20 mouse cellular contexts compared by ENCODE assay signal in genomic region chr16:93306951-93307350, GRCm38 (mm10).
DNase-seq lines count a peak whose midpoint lies in the region; TF ChIP-seq lines count a peak whose summit lies in the region.
"Had no signal": no experiment of that assay in that cellular context is flagged by ENCODE, and none has a peak within 500 bp of the region (broad histone marks: within the 10 kb centered on the region; RNA-seq: fewer than 3 reads in every experiment).

No protein-coding gene starts in this region.

- WGBS in heart, embryonic 10.5 days, result 93% methylated on average over 18 of the region's 18 CpGs

- H3K4me1 ChIP-seq in heart, embryonic 10.5 days, result no peaks in the 10 kb centered on the region
- H3K4me1 ChIP-seq in testis, adult 2 months (ENCODE audit: control insufficient read depth, insufficient read depth, low read length), result peaks cover 10% of the 10 kb centered on the region
- H3K4me1 ChIP-seq: forebrain, embryonic 13.5 days; forebrain, embryonic 15.5 days had no signal

- 0 out of 2 replicates have a peak, but pooled peaks cover 4% of the 10 kb centered on the region for H3K9me3 ChIP-seq in heart, embryonic 10.5 days
- H3K9me3 ChIP-seq: forebrain, embryonic 13.5 days; forebrain, embryonic 15.5 days had no signal

- no peaks in the 10 kb centered on the region for H3K36me3 ChIP-seq in heart, embryonic 10.5 days
- H3K36me3 ChIP-seq in testis, adult 2 months (ENCODE audit: control insufficient read depth, insufficient read depth, low read length), result no peaks in the 10 kb centered on the region
- H3K36me3 ChIP-seq: embryonic facial prominence, embryonic 10.5 days; embryonic facial prominence, embryonic 12.5 days; forebrain, embryonic 15.5 days; G1E had no signal

- TF ChIP-seq CTCF in testis, adult 2 months (IDR thresholded peaks at IDR 0.05; ENCODE audit: control insufficient read depth, insufficient read depth, insufficient replicate concordance, low read depth, low read length), result no peak

- TF ChIP-seq POLR2A in testis, adult 2 months (IDR thresholded peaks at IDR 0.05; ENCODE audit: control insufficient read depth, low read depth, low read length), result no peak

- H3K4me3 ChIP-seq in heart, embryonic 10.5 days, result no peak overlapping the region
- H3K4me3 ChIP-seq in testis, adult 2 months (ENCODE audit: control insufficient read depth, low read depth, low read length), result peak overlapping the region; percentile 80
- H3K4me3 ChIP-seq: embryonic facial prominence, embryonic 10.5 days; embryonic facial prominence, embryonic 12.5 days; forebrain, embryonic 13.5 days; forebrain, embryonic 15.5 days had no signal

- no peaks in the 10 kb centered on the region for H3K27me3 ChIP-seq in heart, embryonic 10.5 days (ENCODE audit: insufficient read depth, poor library complexity, severe bottlenecking)
- no peaks in the 10 kb centered on the region for H3K27me3 ChIP-seq in testis, adult 2 months (ENCODE audit: control insufficient read depth, insufficient read depth, low read length)
- H3K27me3 ChIP-seq: embryonic facial prominence, embryonic 12.5 days; forebrain, embryonic 13.5 days; forebrain, embryonic 15.5 days; Patski had no signal

- DNase-seq in heart, embryonic 10.5 days (ENCODE audit: low spot score), result peak; percentile 52
- no peak for DNase-seq in heart, adult 18-20 months
- DNase-seq in testis, postnatal 14 days (ENCODE audit: low spot score), result no peak
- no peak for DNase-seq in thymus, adult 18-20 months
- DNase-seq: adrenal gland, adult 8-10 months; adrenal gland, postnatal 14 days; adrenal gland, postnatal 36 days; cerebellum, adult 11-12 months; cerebellum, adult 2 months; cerebellum, adult 9-10 months; cerebellum, postnatal 10 days; cerebellum, postnatal 25 days; forebrain, postnatal 0 days had no signal

- no peak overlapping the region for H3K27ac ChIP-seq in heart, embryonic 10.5 days
- no peak overlapping the region for H3K27ac ChIP-seq in testis, adult 2 months (ENCODE audit: control insufficient read depth, insufficient read depth, low read depth, low read length)
- H3K27ac ChIP-seq: embryonic facial prominence, embryonic 10.5 days; embryonic facial prominence, embryonic 12.5 days; forebrain, embryonic 13.5 days; forebrain, embryonic 15.5 days had no signal
